In the genomic region with DNA sequence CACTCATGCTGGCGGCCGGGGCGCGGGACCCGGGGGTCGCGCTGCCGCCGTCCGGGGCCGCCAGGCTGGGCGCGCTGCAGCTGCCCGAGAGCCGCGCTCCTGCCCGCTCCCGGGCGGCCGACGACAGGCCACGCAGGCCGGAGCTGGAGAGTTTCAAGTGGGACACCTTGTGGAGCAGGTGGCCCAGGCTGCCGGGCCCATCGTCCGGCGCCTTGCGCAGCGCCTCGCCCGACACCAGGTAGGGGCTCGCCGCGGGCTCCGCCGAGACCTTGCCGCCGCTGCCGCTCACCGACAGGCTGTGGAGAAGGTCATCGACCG, we compare ENCODE assay signal across 10 mouse cellular contexts. TPM values are rescaled to one million over a fixed set of nuclear protein-coding genes. Genes with fewer than 3 reads are reported as not detected.
DNase-seq lines count a peak whose midpoint lies in the region; ATAC-seq lines count a peak whose summit lies in the region.
"Had no signal": no experiment of that assay in that cellular context is flagged by ENCODE, and none has a peak within 500 bp of the region (broad histone marks: within the 10 kb centered on the region; RNA-seq: fewer than 3 reads in every experiment).

No protein-coding gene starts in this region.

- H3K27me3 ChIP-seq in heart, embryonic 10.5 days (ENCODE audit: insufficient read depth, poor library complexity, severe bottlenecking) = peaks cover 76% of the 10 kb centered on the region
- H3K27me3 ChIP-seq in limb, embryonic 11.5 days (ENCODE audit: control insufficient read depth, insufficient read depth, low read length) = peaks cover 56% of the 10 kb centered on the region
- peaks cover 57% of the 10 kb centered on the region for H3K27me3 ChIP-seq in stomach, embryonic 16.5 days (ENCODE audit: control insufficient read depth, insufficient read depth, low read length)
- H3K27me3 ChIP-seq: CH12.LX had no signal

- no peak for DNase-seq in heart, embryonic 10.5 days (ENCODE audit: low spot score)
- no peak for DNase-seq in heart, postnatal 14 days
- DNase-seq in right cerebral cortex, postnatal 4 days = peak; percentile 24
- DNase-seq in right cerebral cortex, adult 18-20 months = no peak
- no peak for DNase-seq in limb, embryonic 11.5 days (ENCODE audit: low spot score)
- DNase-seq in lung, adult 18-20 months = no peak
- DNase-seq in adrenal gland, postnatal 10 days = no peak

- peaks cover 31% of the 10 kb centered on the region for H3K4me1 ChIP-seq in heart, embryonic 10.5 days
- H3K4me1 ChIP-seq in limb, embryonic 11.5 days (ENCODE audit: control insufficient read depth, insufficient read depth, low read length) = peaks cover 6% of the 10 kb centered on the region; the same call in 1 of the 2 replicates
- peaks cover 23% of the 10 kb centered on the region for H3K4me1 ChIP-seq in stomach, embryonic 16.5 days (ENCODE audit: control insufficient read depth, insufficient read depth, low read length)

- under 1% methylated on average over 42 of the region's 42 CpGs for WGBS in heart, embryonic 10.5 days
- under 1% methylated on average over 42 of the region's 42 CpGs for WGBS in limb, embryonic 11.5 days
- 1% methylated on average over 42 of the region's 42 CpGs for WGBS in stomach, embryonic 16.5 days

- peak overlapping the region; percentile 43; the same call in 1 of the 2 replicates for H3K9ac ChIP-seq in limb, embryonic 11.5 days (ENCODE audit: low read length)
- H3K9ac ChIP-seq in stomach, embryonic 16.5 days (ENCODE audit: low read length) = peak overlapping the region; percentile 66

- intact Hi-C loops in heart, postnatal 14 days (cut with DNase I) = loop anchor here (5.0 kb wide), 1 partner anchor 50 kb away; no protein-coding TSS in a partner anchor

- H3K36me3 ChIP-seq in heart, embryonic 10.5 days = no peaks in the 10 kb centered on the region
- no peaks in the 10 kb centered on the region for H3K36me3 ChIP-seq in limb, embryonic 11.5 days (ENCODE audit: control insufficient read depth, insufficient read depth, low read length)
- H3K36me3 ChIP-seq in stomach, embryonic 16.5 days (ENCODE audit: control insufficient read depth, insufficient read depth, low read length) = no peaks in the 10 kb centered on the region

- H3K27ac ChIP-seq in heart, embryonic 10.5 days = peak overlapping the region; percentile 59; the same call in 1 of the 2 replicates
- H3K27ac ChIP-seq in limb, embryonic 11.5 days (replicated peaks; ENCODE audit: low read depth, low read length) = no peak overlapping the region
- no peak overlapping the region for H3K27ac ChIP-seq in stomach, embryonic 16.5 days (ENCODE audit: low read length)

- H3K9me3 ChIP-seq in heart, embryonic 10.5 days = no peaks in the 10 kb centered on the region
- no peaks in the 10 kb centered on the region for H3K9me3 ChIP-seq in limb, embryonic 11.5 days (ENCODE audit: control insufficient read depth, low read length)
- no peaks in the 10 kb centered on the region for H3K9me3 ChIP-seq in stomach, embryonic 16.5 days (replicated peaks; ENCODE audit: control insufficient read depth, low read length)

- no peak for ATAC-seq in limb, embryonic 11.5 days (ENCODE audit: insufficient number of reproducible peaks, low FRiP score, low TSS enrichment, low read depth)
- ATAC-seq in stomach, embryonic 16.5 days (ENCODE audit: insufficient read depth, low FRiP score) = no peak

- peak overlapping the region; percentile 59 for H3K4me2 ChIP-seq in limb, embryonic 11.5 days (ENCODE audit: low read depth, severe bottlenecking)
- peak overlapping the region; percentile 86 for H3K4me2 ChIP-seq in stomach, embryonic 16.5 days (ENCODE audit: low read depth, low read length)

- H3K4me3 ChIP-seq in heart, embryonic 10.5 days = peak overlapping the region; percentile 65
- peak overlapping the region; percentile 41 for H3K4me3 ChIP-seq in limb, embryonic 11.5 days (ENCODE audit: low read depth, low read length)
- H3K4me3 ChIP-seq in stomach, embryonic 16.5 days (replicated peaks; ENCODE audit: low read length) = peak overlapping the region; percentile 51
- H3K4me3 ChIP-seq: myocyte had no signal

RNA-seq across cellular contexts. Expression of a gene that starts 2.2 kb away (rescaled TPM):
- 0.15 and 0.30 TPM in 2 replicates for polyA plus RNA-seq in heart, embryonic 10.5 days (2016; fragmentation: Nextera tagmentation; extraction: Ambion mirVana)
- 1 to 10 TPM; 2.6 to 3.0 TPM for total RNA-seq in heart, postnatal 14 days (2021)
- 0.32 and 0.50 TPM in 2 replicates for polyA plus RNA-seq in limb, embryonic 11.5 days (2014; fragmentation: Nextera tagmentation; extraction: Ambion mirVana)
- 0.14 and 0.31 TPM in 2 replicates for polyA plus RNA-seq in stomach, embryonic 16.5 days (2015; fragmentation: Nextera tagmentation; extraction: Ambion mirVana)
- 1 to 10 TPM; 1.4 to 4.5 TPM for total RNA-seq in adrenal gland, postnatal 10 days (2021)
